Comparison of ENCODE assay signal across 20 mouse cellular contexts in genomic region chr6:101297563-101298520, GRCm38 (mm10).
"Had no signal": no experiment of that assay in that cellular context is flagged by ENCODE, and none has a peak within 500 bp of the region (broad histone marks: within the 10 kb centered on the region; RNA-seq: fewer than 3 reads in every experiment).

No protein-coding gene starts in this region.

- DNase-seq: kidney, postnatal 25 days; layer of hippocampus, postnatal 36 days; liver; lung, adult 2 months; lung, postnatal 14 days; lung, postnatal 4 days; midbrain, embryonic 14.5 days; right cerebral cortex, postnatal 4 days; thymus, adult 2 months; thymus, postnatal 14 days; thymus, postnatal 4 days had no signal

- H3K9me3 ChIP-seq: limb, embryonic 10.5 days; limb, embryonic 13.5 days; liver, embryonic 12.5 days; liver, embryonic 15.5 days; neural tube, embryonic 13.5 days had no signal

- H3K4me2 ChIP-seq: liver, embryonic 12.5 days; liver, embryonic 15.5 days; midbrain, embryonic 11.5 days; neural tube, embryonic 13.5 days had no signal

- H3K9ac ChIP-seq: limb, embryonic 13.5 days; liver, embryonic 12.5 days; liver, embryonic 15.5 days; neural tube, embryonic 13.5 days had no signal

- H3K4me1 ChIP-seq: liver, embryonic 12.5 days; liver, embryonic 15.5 days had no signal

- ATAC-seq: liver, embryonic 12.5 days had no signal

- H3K4me3 ChIP-seq: left cerebral cortex, adult 2 months; limb, embryonic 10.5 days; limb, embryonic 13.5 days; liver, embryonic 12.5 days; liver, embryonic 15.5 days; neural tube, embryonic 13.5 days had no signal

- H3K27ac ChIP-seq: kidney, postnatal 0 days; left cerebral cortex, adult 2 months; liver, embryonic 12.5 days; liver, embryonic 15.5 days; neural tube, embryonic 13.5 days; stomach, postnatal 0 days had no signal

- H3K36me3 ChIP-seq: limb, embryonic 10.5 days; limb, embryonic 13.5 days; liver, embryonic 12.5 days; liver, embryonic 15.5 days; neural tube, embryonic 13.5 days had no signal

- H3K27me3 ChIP-seq: limb, embryonic 13.5 days; liver, embryonic 12.5 days; liver, embryonic 15.5 days; neural tube, embryonic 13.5 days had no signal
